ENCODE assay signal across 21 mouse cellular contexts in the genomic region with DNA sequence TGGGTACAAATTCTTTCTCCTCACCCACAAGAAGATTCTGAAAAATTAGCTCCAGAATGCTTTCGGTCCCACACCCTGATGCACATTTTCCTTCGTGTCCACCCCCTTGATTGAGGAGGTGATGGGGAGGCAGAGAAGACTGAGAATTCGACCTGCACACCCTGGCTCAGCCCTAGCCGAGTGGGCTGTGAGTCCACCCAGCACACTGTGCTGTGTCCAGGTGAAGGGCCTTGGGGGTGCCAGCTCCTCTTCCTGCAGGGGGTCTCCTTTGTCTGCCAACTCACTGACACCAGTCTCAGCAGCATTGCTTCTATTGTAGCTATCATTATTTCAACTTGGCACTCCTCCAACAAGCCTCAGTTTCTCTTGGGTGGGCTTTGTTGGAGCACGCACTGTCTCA. TPM values are rescaled to one million over a fixed set of nuclear protein-coding genes. Genes with fewer than 3 reads are reported as not detected.
DNase-seq lines count a peak whose midpoint lies in the region; ATAC-seq and TF ChIP-seq lines count a peak whose summit lies in the region.
"Had no signal": no experiment of that assay in that cellular context is flagged by ENCODE, and none has a peak within 500 bp of the region (broad histone marks: within the 10 kb centered on the region; RNA-seq: fewer than 3 reads in every experiment).

No protein-coding gene starts in this region.

- H3K36me3 ChIP-seq in forebrain, embryonic 12.5 days (replicated peaks): no peaks in the 10 kb centered on the region
- no peaks in the 10 kb centered on the region for H3K36me3 ChIP-seq in forebrain, postnatal 0 days (ENCODE audit: insufficient read depth)
- peaks cover 27% of the 10 kb centered on the region for H3K36me3 ChIP-seq in limb, embryonic 13.5 days
- no peaks in the 10 kb centered on the region for H3K36me3 ChIP-seq in limb, embryonic 10.5 days
- no peaks in the 10 kb centered on the region for H3K36me3 ChIP-seq in forebrain, embryonic 14.5 days (ENCODE audit: control insufficient read depth, insufficient read depth, low read length)
- H3K36me3 ChIP-seq: liver, embryonic 12.5 days had no signal

- H3K4me3 ChIP-seq in forebrain, embryonic 12.5 days (replicated peaks): no peak overlapping the region
- no peak overlapping the region for H3K4me3 ChIP-seq in forebrain, postnatal 0 days (ENCODE audit: low read depth, low read length)
- H3K4me3 ChIP-seq in limb, embryonic 13.5 days: no peak overlapping the region
- H3K4me3 ChIP-seq in limb, embryonic 10.5 days: no peak overlapping the region
- no peak overlapping the region for H3K4me3 ChIP-seq in forebrain, embryonic 14.5 days (ENCODE audit: low read depth, low read length)
- H3K4me3 ChIP-seq: liver, embryonic 12.5 days had no signal

- 71% methylated on average over 5 of the region's 5 CpGs for WGBS in forebrain, embryonic 12.5 days
- WGBS in forebrain, postnatal 0 days: 61% methylated on average over 5 of the region's 5 CpGs
- WGBS in limb, embryonic 13.5 days: 72% methylated on average over 5 of the region's 5 CpGs
- WGBS in limb, embryonic 10.5 days: 77% methylated on average over 5 of the region's 5 CpGs
- WGBS in forebrain, embryonic 14.5 days: 71% methylated on average over 5 of the region's 5 CpGs

- no peak overlapping the region for H3K9ac ChIP-seq in forebrain, embryonic 12.5 days
- H3K9ac ChIP-seq in forebrain, postnatal 0 days: no peak overlapping the region
- no peak overlapping the region for H3K9ac ChIP-seq in limb, embryonic 13.5 days
- H3K9ac ChIP-seq in forebrain, embryonic 14.5 days (ENCODE audit: low read length): no peak overlapping the region
- H3K9ac ChIP-seq: liver, embryonic 12.5 days had no signal

- peak; percentile 50; the same call in 1 of the 2 replicates for ATAC-seq in forebrain, embryonic 12.5 days (ENCODE audit: low FRiP score)
- ATAC-seq in forebrain, postnatal 0 days: no peak; the same call in 1 of the 2 replicates
- ATAC-seq in limb, embryonic 13.5 days (ENCODE audit: low FRiP score, low read depth): no peak
- peak; percentile 44; the same call in 1 of the 2 replicates for ATAC-seq in forebrain, embryonic 14.5 days
- ATAC-seq in monocyte, adult 5-6 weeks (replicated peaks; ENCODE audit: insufficient number of reproducible peaks, low FRiP score, low TSS enrichment, poor library complexity, severe bottlenecking): 0 out of 2 replicates have a peak, but pooled peaks have one; percentile 18
- no peak for ATAC-seq in megakaryocyte progenitor cell, adult 5-6 weeks (replicated peaks; ENCODE audit: poor library complexity)
- ATAC-seq: liver, embryonic 12.5 days; Patski had no signal

- no peaks in the 10 kb centered on the region for H3K27me3 ChIP-seq in forebrain, embryonic 12.5 days
- no peaks in the 10 kb centered on the region for H3K27me3 ChIP-seq in forebrain, postnatal 0 days (ENCODE audit: insufficient read depth, low read length)
- no peaks in the 10 kb centered on the region for H3K27me3 ChIP-seq in limb, embryonic 13.5 days
- H3K27me3 ChIP-seq in limb, embryonic 10.5 days (ENCODE audit: low read depth, poor library complexity, severe bottlenecking): no peaks in the 10 kb centered on the region
- H3K27me3 ChIP-seq in forebrain, embryonic 14.5 days (replicated peaks; ENCODE audit: control insufficient read depth, insufficient read depth, low read length): no peaks in the 10 kb centered on the region
- H3K27me3 ChIP-seq: liver, embryonic 12.5 days; Patski had no signal

- H3K4me2 ChIP-seq in forebrain, embryonic 12.5 days: no peak overlapping the region
- H3K4me2 ChIP-seq in forebrain, postnatal 0 days (ENCODE audit: low read depth): no peak overlapping the region
- H3K4me2 ChIP-seq in limb, embryonic 13.5 days (replicated peaks): no peak overlapping the region
- H3K4me2 ChIP-seq in forebrain, embryonic 14.5 days (ENCODE audit: low read length): no peak overlapping the region
- H3K4me2 ChIP-seq: liver, embryonic 12.5 days had no signal

- DNase-seq in forebrain, postnatal 0 days: no peak
- no peak for DNase-seq in limb, embryonic 10.5 days (ENCODE audit: low spot score)
- no peak for DNase-seq in forebrain, embryonic 14.5 days (ENCODE audit: low spot score)
- DNase-seq in lung, adult 18-20 months: no peak

- no peak overlapping the region for H3K27ac ChIP-seq in forebrain, embryonic 12.5 days
- H3K27ac ChIP-seq in forebrain, postnatal 0 days (ENCODE audit: low read depth, low read length): no peak overlapping the region
- H3K27ac ChIP-seq in limb, embryonic 13.5 days: peak overlapping the region; percentile 48; the same call in 1 of the 2 replicates
- no peak overlapping the region for H3K27ac ChIP-seq in limb, embryonic 10.5 days
- no peak overlapping the region for H3K27ac ChIP-seq in forebrain, embryonic 14.5 days (ENCODE audit: low read depth, low read length)
- H3K27ac ChIP-seq: liver, embryonic 12.5 days had no signal

- H3K4me1 ChIP-seq in forebrain, embryonic 12.5 days: peaks cover 9% of the 10 kb centered on the region
- no peaks in the 10 kb centered on the region for H3K4me1 ChIP-seq in forebrain, postnatal 0 days (ENCODE audit: insufficient read depth)
- H3K4me1 ChIP-seq in limb, embryonic 13.5 days: peaks cover 51% of the 10 kb centered on the region
- peaks cover 9% of the 10 kb centered on the region; the same call in 1 of the 2 replicates for H3K4me1 ChIP-seq in limb, embryonic 10.5 days
- H3K4me1 ChIP-seq in forebrain, embryonic 14.5 days (ENCODE audit: control insufficient read depth, insufficient read depth, low read length): peaks cover 10% of the 10 kb centered on the region

- TF ChIP-seq CTCF in forebrain, postnatal 0 days (IDR thresholded peaks at IDR 0.05; ENCODE audit: low read depth): no peak

- H3K9me3 ChIP-seq in forebrain, embryonic 12.5 days: no peaks in the 10 kb centered on the region
- no peaks in the 10 kb centered on the region for H3K9me3 ChIP-seq in forebrain, postnatal 0 days (ENCODE audit: low read length)
- H3K9me3 ChIP-seq in limb, embryonic 13.5 days: no peaks in the 10 kb centered on the region
- H3K9me3 ChIP-seq in limb, embryonic 10.5 days (replicated peaks): no peaks in the 10 kb centered on the region
- no peaks in the 10 kb centered on the region for H3K9me3 ChIP-seq in forebrain, embryonic 14.5 days (replicated peaks; ENCODE audit: control insufficient read depth, low read length)
- H3K9me3 ChIP-seq: liver, embryonic 12.5 days had no signal

RNA-seq across cellular contexts. Expression of a gene that starts 32.7 kb away (rescaled TPM):
- polyA plus RNA-seq in forebrain, embryonic 12.5 days (2016; fragmentation: Nextera tagmentation; extraction: Ambion mirVana): 19.1 and 21.1 TPM in 2 replicates
- total RNA-seq in forebrain, postnatal 0 days (2014; rRNA removed): 20.2 and 22.9 TPM in 2 replicates
- polyA plus RNA-seq in forebrain, postnatal 0 days (2015; fragmentation: Nextera tagmentation; extraction: Ambion mirVana): 12.5 and 16.0 TPM in 2 replicates
- 3.3 and 3.9 TPM in 2 replicates for polyA plus RNA-seq in limb, embryonic 13.5 days (2015; fragmentation: Nextera tagmentation; extraction: Ambion mirVana)
- 1.8 and 2.0 TPM in 2 replicates for polyA plus RNA-seq in limb, embryonic 10.5 days (2016; fragmentation: Nextera tagmentation; extraction: Ambion mirVana)
- 26.9 and 27.8 TPM in 2 replicates for polyA plus RNA-seq in forebrain, embryonic 14.5 days (2014; fragmentation: Nextera tagmentation; extraction: Ambion mirVana)
- 1.8 to 5.0 TPM (median 2.6 TPM) in 3 replicates for total RNA-seq in monocyte, adult 5-6 weeks (2017)
- 64.5 and 64.6 TPM in 2 replicates for total RNA-seq in megakaryocyte progenitor cell, adult 5-6 weeks (2015)
- 57.8 and 60.5 TPM in 2 replicates for total RNA-seq in megakaryocyte progenitor cell, adult 5-6 weeks (2017)

RNA-seq across cellular contexts. Expression of a gene that starts 42.4 kb away (rescaled TPM):
- not detected in 2 replicates for polyA plus RNA-seq in forebrain, embryonic 12.5 days (2016; fragmentation: Nextera tagmentation; extraction: Ambion mirVana)
- total RNA-seq in forebrain, postnatal 0 days (2014; rRNA removed): not detected in 2 replicates
- polyA plus RNA-seq in forebrain, postnatal 0 days (2015; fragmentation: Nextera tagmentation; extraction: Ambion mirVana): not detected in 2 replicates
- polyA plus RNA-seq in limb, embryonic 13.5 days (2015; fragmentation: Nextera tagmentation; extraction: Ambion mirVana): not detected in 2 replicates
- not detected in 2 replicates for polyA plus RNA-seq in limb, embryonic 10.5 days (2016; fragmentation: Nextera tagmentation; extraction: Ambion mirVana)
- not detected in 2 replicates for polyA plus RNA-seq in forebrain, embryonic 14.5 days (2014; fragmentation: Nextera tagmentation; extraction: Ambion mirVana)
- not detected in 3 replicates for total RNA-seq in monocyte, adult 5-6 weeks (2017)
- not detected in 2 replicates for total RNA-seq in megakaryocyte progenitor cell, adult 5-6 weeks (2015)
- not detected in 2 replicates for total RNA-seq in megakaryocyte progenitor cell, adult 5-6 weeks (2017)
- total RNA-seq: adrenal gland, postnatal 36 days; gastrocnemius, postnatal 14 days; heart, adult 8-10 months; layer of hippocampus, postnatal 36 days; left cerebral cortex, postnatal 36 days had no signal
- polyA plus RNA-seq: activated CD4-positive, CD25-positive, alpha-beta regulatory T cell, adult 4 months; frontal cortex, adult 2 months; heart, postnatal 0 days; kidney, adult 2 months; liver, embryonic 12.5 days; lung, embryonic 16.5 days; Patski; stomach, embryonic 16.5 days had no signal

Comparison
In these comparisons a context has a peak if more than half of its experiments do, and no peak if none do; other contexts are left out.
1. ATAC-seq: peak in forebrain, embryonic 12.5 days (single experiment), forebrain, embryonic 14.5 days (single experiment) and monocyte, adult 5-6 weeks (single experiment); none in forebrain, postnatal 0 days (single experiment), limb, embryonic 13.5 days (single experiment) and megakaryocyte progenitor cell, adult 5-6 weeks (single experiment).